Mouse (Mus musculus): ENCODE measurements around the gene Rnf157. TPM values are rescaled to one million over a fixed set of nuclear protein-coding genes. Genes with fewer than 3 reads are reported as not detected.

Gene Rnf157
- polyA plus RNA-seq, 1 experiment from 2014 or later = 36.8 TPM

DNA sequence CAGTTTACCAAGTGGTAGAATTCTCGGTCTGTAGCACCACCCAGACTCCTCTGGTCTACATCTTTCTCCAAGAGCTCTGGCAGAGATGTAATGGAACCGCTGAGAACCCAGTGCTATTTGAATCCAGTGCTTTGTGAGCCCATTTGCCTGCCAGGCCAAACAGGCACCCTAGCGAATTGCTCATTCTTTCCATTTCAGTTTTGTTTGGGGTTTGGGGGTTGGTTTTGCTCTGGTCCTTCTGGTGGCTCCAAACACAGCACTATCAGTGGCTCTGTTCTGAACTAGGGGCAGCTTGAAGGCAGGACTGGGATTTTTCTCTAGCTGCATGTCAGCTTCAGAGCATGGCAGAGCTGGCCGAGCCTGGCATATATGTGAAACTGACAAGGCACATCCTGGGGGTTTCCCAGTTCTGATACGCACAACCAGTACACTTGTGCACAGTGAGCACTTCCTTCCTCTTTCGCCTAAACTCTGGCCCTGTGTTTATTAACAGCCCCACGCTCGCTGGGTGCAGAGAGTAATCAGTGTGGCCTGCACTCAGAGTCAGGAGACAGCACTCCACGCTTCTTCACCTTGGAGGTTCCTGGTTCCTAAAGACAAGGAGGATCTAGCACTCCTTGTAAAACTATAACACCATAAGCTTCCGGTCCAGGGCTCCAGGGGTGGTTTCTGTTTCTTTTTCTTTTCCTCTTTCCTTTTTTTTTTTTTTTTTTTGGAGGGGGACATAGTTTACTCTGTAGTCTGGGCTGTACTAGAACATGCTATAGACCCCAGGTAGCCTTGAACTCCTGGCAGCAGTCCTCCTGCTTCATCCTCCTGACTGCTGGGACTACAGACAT, 11.2 kb upstream of the Rnf157 start:
- H3K4me1 ChIP-seq = no peaks in the 10 kb centered on the region
- no peak overlapping the region for H3K4me2 ChIP-seq
- ATAC-seq (ENCODE audit: low FRiP score) = no peak
- H3K27me3 ChIP-seq = no peaks in the 10 kb centered on the region
- WGBS = 84% methylated on average over 10 of the region's 10 CpGs
- H3K9ac ChIP-seq = no peak overlapping the region
- no peaks in the 10 kb centered on the region for H3K9me3 ChIP-seq
- H3K4me3 ChIP-seq (replicated peaks) = no peak overlapping the region
- H3K27ac ChIP-seq = no peak overlapping the region
- no peaks in the 10 kb centered on the region for H3K36me3 ChIP-seq (replicated peaks)

DNA sequence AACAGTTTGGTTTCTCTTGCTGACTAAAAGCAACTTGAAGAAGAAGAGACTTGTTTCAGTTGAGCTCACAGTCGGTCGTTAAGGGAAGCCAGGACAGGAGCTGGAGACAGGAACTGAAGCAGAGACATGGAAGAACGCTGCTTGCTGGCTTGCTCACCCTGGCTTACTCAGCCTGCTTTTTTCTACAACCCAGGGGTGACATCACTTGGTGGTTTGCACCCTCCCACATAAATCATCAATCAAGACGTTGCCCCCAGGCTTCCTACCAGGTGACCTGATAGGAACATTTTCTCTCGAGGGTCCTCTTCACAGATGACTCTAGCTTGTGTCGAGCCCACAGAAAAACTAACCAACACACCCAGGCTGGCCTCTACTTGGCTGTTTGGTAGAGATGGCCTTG, 10.4 kb upstream of the Rnf157 start:
- Histone ChIP-seq H3K4me1 (peaks cover 7% of the 10 kb centered on the region; the same call in 1 of the 2 replicates), H3K36me3 (replicated peaks) (no peaks in the 10 kb centered on the region), H3K9ac (no peak overlapping the region), H3K4me3 (replicated peaks) (no peak overlapping the region), H3K27ac (no peak overlapping the region), H3K27me3 (peaks cover 1% of the 10 kb centered on the region; the same call in 1 of the 2 replicates), H3K9me3 (no peaks in the 10 kb centered on the region), H3K4me2 (no peak overlapping the region)
- ATAC-seq (ENCODE audit: low FRiP score) = no peak
- 86% methylated on average over 6 of the region's 6 CpGs for WGBS

DNA sequence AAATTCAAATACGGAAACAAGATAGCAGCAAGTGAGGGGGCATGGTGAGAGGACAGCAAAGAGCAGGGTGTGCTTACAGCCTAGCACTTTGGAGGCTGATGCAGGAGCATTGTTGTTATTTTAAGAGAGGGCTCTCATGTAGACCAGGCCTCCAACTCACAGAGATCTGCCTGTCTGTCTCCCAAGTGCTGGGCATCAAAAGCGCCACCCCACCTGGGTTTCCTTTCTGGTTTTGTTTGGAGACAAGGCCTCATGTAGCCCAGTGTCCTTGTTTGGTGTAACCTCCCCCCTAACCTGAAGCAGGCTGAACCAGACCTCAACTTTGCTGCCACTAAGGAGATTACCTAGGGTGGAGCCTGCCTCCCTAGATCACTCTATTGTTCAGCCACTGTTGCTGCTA, 9.7 kb upstream of the Rnf157 start:
- Histone ChIP-seq H3K4me3 (replicated peaks) (no peak overlapping the region), H3K9me3 (no peaks in the 10 kb centered on the region), H3K27me3 (peaks cover 4% of the 10 kb centered on the region; the same call in 1 of the 2 replicates), H3K27ac (no peak overlapping the region), H3K4me1 (peaks cover 8% of the 10 kb centered on the region; the same call in 1 of the 2 replicates), H3K4me2 (no peak overlapping the region), H3K9ac (no peak overlapping the region), H3K36me3 (replicated peaks) (no peaks in the 10 kb centered on the region)
- 67% methylated on average over 2 of the region's 2 CpGs for WGBS
- ATAC-seq (ENCODE audit: low FRiP score) = no peak

DNA sequence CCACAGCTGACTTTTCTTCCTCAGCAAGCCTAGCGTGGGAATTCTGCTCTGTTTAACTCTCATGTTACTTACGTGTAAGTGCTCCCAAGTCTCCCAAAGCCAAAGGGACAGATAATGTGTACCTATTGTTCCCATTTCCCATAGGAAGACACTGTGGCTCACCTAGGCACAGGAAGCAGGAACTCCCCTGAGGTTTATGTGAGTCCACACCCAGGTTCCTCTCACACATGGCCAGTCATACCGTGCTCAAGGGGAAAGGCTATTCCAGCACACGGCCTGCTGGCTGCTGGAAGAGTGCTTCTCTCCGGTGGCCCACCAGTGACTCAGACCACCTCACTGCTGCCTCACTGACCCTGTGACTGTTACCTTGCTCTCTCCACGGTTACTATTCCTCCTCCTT, 8.3 kb upstream of the Rnf157 start:
- ATAC-seq (ENCODE audit: low FRiP score) = no peak
- no peaks in the 10 kb centered on the region for H3K9me3 ChIP-seq
- 81% methylated on average over 6 of the region's 6 CpGs for WGBS

DNA sequence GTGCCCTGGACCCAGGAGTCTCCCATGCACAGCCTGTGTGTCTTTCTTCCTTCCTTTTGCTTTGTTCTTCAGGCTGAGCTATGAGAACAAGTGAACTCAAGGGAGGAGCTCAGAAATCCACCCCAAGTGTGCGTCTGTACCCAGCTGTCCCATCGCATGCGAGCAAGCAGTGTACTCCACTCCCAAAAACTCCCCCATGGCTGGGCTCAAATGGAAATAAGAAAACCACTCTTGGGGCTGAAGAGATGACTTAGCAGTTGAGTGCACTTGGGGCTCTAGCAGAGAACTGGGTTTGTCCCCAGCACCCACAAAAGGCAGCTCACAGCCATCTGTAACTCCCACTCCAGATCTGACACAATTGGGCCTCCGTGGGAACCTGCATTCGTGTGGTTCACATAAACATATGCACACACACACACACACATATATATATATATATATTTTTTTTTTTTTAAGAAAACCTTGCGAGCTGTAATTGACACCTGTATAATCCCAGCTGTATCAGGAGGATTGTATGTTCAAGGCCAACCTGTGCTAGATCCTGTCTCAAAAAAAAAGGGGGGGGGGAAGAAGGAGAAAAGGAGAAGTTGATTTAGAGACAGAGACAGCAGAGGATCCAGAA, 6.1 kb upstream of the Rnf157 start:
- Histone ChIP-seq H3K4me3 (replicated peaks) (no peak overlapping the region), H3K9ac (no peak overlapping the region), H3K4me2 (no peak overlapping the region), H3K27ac (0 out of 2 replicates have a peak overlapping the region, but pooled peaks have one; percentile 42), H3K27me3 (peaks cover 14% of the 10 kb centered on the region), H3K4me1 (peaks cover 8% of the 10 kb centered on the region; the same call in 1 of the 2 replicates), H3K9me3 (no peaks in the 10 kb centered on the region), H3K36me3 (replicated peaks) (no peaks in the 10 kb centered on the region)
- 87% methylated on average over 6 of the region's 6 CpGs for WGBS
- no peak for ATAC-seq (ENCODE audit: low FRiP score)

More for the DNA sequence above, 8.3 kb upstream of the Rnf157 start:
- Histone ChIP-seq H3K4me2 (no peak overlapping the region), H3K36me3 (replicated peaks) (no peaks in the 10 kb centered on the region), H3K4me3 (replicated peaks) (no peak overlapping the region), H3K4me1 (peaks cover 8% of the 10 kb centered on the region; the same call in 1 of the 2 replicates), H3K9ac (no peak overlapping the region), H3K27me3 (peaks cover 4% of the 10 kb centered on the region; the same call in 1 of the 2 replicates), H3K27ac (no peak overlapping the region)

DNA sequence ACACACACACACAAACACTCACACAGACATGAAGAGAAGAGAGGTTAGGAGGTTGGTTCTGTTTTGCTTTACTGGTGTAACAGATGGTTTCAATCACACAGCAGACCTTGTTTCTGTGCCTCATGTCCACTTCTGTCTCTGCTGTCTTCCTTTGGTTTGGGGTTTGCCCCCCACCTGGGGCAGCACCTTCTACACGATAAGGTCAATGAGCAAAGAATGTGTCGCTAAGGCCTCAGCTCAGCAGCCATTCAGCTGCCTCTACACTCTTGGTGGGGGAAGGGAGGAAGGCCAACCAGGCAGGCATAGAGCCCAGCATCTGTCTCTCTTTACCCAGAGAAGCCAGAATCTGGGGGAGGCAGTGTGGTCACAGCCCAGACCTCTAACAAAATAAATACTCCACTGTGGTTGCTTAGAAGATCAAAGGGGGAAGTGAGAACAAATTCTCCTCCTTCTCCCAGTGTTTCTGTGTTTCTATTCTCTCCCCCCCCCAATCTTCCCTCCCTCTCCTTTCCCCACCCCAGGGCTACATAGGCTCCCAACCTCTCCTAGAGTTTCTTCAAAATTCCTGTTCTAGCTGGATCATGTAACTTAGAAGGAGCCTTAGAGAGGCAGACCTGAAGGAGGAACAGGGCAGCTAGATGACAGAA, 5.5 kb upstream of the Rnf157 start:
- no peak overlapping the region for H3K4me2 ChIP-seq
- H3K27ac ChIP-seq = 0 out of 2 replicates have a peak overlapping the region, but pooled peaks have one; percentile 42
- H3K9ac ChIP-seq = no peak overlapping the region
- H3K4me1 ChIP-seq = peaks cover 12% of the 10 kb centered on the region
- ATAC-seq (ENCODE audit: low FRiP score) = no peak
- H3K36me3 ChIP-seq (replicated peaks) = no peaks in the 10 kb centered on the region
- peaks cover 17% of the 10 kb centered on the region for H3K27me3 ChIP-seq
- 21% methylated on average over 2 of the region's 2 CpGs for WGBS
- H3K9me3 ChIP-seq = no peaks in the 10 kb centered on the region
- no peak overlapping the region for H3K4me3 ChIP-seq (replicated peaks)

DNA sequence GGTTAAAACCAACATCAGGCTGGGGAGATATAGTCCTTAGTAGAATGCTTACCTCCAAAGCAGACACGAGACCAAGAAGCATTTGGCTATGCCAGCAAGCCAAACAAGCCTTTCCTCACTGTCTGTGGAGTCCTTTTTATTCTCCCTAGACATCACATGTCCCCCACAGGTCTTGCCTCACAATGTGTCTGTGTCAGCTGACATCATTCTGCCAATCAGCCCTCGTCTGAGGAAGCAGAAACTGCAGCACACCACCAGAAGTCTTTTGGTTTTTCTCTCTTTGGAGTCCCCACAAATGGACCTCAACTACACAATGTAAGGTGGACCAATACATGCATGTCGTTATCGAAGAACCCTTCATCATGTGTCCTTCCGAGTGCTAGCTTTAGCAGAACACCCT, 4.2 kb upstream of the Rnf157 start:
- H3K4me1 ChIP-seq = peaks cover 17% of the 10 kb centered on the region
- peaks cover 17% of the 10 kb centered on the region for H3K27me3 ChIP-seq
- H3K4me3 ChIP-seq (replicated peaks) = no peak overlapping the region
- no peak for ATAC-seq (ENCODE audit: low FRiP score)
- H3K27ac ChIP-seq = no peak overlapping the region
- H3K4me2 ChIP-seq = no peak overlapping the region
- H3K36me3 ChIP-seq (replicated peaks) = no peaks in the 10 kb centered on the region
- no peaks in the 10 kb centered on the region for H3K9me3 ChIP-seq
- H3K9ac ChIP-seq = no peak overlapping the region
- 80% methylated on average over 5 of the region's 5 CpGs for WGBS

DNA sequence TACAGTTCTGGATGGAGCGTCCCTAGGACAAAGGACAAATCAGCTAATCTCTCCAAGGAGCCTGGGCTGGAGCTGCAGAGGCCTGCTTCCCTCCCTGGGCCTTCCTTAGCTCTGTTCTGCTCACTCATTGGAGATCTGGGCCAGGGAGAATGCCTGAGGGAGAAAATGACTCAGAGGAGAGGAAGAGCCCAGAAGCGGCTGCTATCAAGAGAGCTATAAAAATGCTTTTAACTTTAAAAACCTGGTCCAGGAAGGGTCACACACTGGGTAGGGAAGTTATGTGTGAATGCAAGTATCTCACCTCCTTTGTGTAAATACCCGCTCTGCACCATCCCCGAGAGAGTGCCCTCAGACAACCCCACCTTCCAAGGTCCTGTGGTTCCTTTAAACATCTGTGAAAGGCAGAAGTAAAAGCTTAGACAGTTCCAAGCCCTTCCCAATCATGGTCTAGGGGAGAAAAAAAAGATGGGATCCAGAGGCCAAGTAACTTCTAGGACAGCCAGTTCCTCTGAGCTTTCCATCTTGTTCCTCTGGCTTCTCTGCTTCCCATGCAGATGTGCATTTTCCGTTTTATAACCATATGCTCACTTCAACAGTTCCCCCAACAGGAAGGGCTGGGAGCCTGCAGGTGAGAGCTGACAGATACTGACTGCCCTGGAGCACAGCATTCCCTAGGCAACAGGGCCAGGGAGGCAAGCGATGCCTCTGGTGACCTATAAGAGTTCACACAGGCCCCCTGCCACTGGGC, 3.5 kb upstream of the Rnf157 start:
- Histone ChIP-seq H3K9me3 (no peaks in the 10 kb centered on the region), H3K27me3 (peaks cover 17% of the 10 kb centered on the region), H3K27ac (no peak overlapping the region), H3K4me1 (peaks cover 24% of the 10 kb centered on the region), H3K4me3 (replicated peaks) (no peak overlapping the region), H3K4me2 (no peak overlapping the region), H3K36me3 (replicated peaks) (no peaks in the 10 kb centered on the region), H3K9ac (no peak overlapping the region; the same call in 1 of the 2 replicates)
- ATAC-seq (ENCODE audit: low FRiP score) = no peak
- 70% methylated on average over 6 of the region's 6 CpGs for WGBS

DNA sequence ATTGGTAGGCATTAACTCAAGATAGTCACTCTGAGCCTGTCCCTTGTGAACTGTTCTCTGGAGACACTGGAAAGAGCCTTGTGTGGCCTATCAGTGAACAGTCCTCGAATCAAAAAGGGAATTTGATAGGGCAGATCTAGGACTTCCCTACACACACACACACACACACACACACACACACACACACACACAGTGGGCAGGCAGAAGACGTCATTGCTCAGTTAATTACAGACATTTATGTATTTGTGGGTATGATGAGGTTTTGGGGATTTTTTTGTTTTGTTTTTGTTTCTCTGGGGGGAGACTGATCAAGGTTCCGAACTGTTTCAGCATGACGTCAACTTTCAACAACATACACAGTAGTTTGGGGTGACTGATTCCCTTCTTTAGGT, 795 bp upstream of the Rnf157 start:
- 84% methylated on average over 4 of the region's 4 CpGs for WGBS
- Histone ChIP-seq H3K4me1 (peaks cover 31% of the 10 kb centered on the region), H3K27ac (peak overlapping the region; percentile 87; the same call in 1 of the 2 replicates), H3K4me3 (replicated peaks) (peak overlapping the region; percentile 83), H3K27me3 (peaks cover 17% of the 10 kb centered on the region), H3K4me2 (peak overlapping the region; percentile 98), H3K36me3 (replicated peaks) (no peaks in the 10 kb centered on the region), H3K9ac (peak overlapping the region; percentile 97; the same call in 1 of the 2 replicates), H3K9me3 (no peaks in the 10 kb centered on the region)
- no peak; the same call in none of the 2 replicates for ATAC-seq (ENCODE audit: low FRiP score)

DNA sequence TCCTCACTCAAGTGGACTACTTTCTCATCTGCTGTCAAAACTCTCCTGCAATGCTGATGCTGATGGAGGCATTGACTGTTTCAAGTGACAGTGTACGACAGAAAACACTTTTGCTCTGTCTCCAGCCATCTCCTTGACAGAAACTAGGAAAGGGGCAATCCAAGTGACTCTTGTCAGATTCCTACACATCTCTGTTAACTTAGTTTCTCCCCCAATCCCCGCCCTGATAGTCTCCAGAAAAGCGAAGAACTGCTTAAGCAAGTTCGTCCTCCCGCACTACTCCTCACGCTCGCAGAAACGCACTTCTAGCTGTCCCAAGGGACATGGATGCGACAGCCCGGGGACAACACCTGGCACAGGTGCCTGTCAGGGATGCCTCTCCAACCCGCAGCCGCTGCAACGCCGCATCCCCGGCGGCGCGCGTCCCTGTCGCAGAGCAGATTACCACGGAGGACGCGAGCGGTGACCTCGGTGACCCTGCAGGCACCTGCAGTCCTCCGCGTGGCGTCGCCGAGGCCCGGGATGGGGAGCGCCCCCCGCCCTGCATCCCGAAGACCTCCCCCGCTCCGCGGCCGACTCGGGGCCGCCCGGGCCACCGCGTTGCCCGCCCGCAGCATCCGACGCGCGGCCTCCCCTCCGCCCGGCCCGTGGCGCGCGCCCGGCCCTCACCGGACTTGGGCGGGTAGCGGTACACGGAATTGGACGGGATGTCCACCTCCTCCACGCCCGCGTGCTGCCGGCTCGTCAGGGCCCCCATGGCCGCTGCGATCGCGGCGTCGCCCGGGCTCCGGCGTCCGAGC, 604 bp downstream of the Rnf157 start:
- H3K4me1 ChIP-seq = peaks cover 26% of the 10 kb centered on the region
- no peaks in the 10 kb centered on the region for H3K9me3 ChIP-seq
- H3K27ac ChIP-seq = peak overlapping the region; percentile 87
- WGBS = under 1% methylated on average over 75 of the region's 76 CpGs
- H3K4me2 ChIP-seq = peak overlapping the region; percentile 98
- ATAC-seq (ENCODE audit: low FRiP score) = peak; percentile 22; the same call in 1 of the 2 replicates
- peaks cover 13% of the 10 kb centered on the region for H3K27me3 ChIP-seq
- H3K36me3 ChIP-seq (replicated peaks) = no peaks in the 10 kb centered on the region
- peak overlapping the region; percentile 97 for H3K9ac ChIP-seq
- H3K4me3 ChIP-seq (replicated peaks) = peak overlapping the region; percentile 83

DNA sequence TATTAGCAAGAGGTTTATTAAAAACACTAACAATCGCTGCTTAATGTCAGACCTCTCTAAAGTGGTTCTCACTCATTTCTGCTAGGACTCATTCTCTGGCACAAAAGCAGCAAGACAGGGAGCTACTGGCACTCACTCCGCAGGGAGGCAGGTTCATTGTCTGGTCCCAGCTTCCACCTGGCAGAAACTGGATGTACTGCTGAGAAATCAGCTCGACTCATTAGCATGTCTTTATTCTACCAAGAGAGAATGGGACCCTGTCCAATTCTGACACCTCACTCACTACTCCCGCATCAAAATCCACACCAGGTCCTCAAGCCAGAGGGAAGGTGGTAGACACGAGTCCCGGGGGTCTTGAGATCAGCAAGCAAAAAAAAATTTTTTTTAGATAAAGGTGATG, 1.2 kb downstream of the Rnf157 start:
- H3K27me3 ChIP-seq = peaks cover 13% of the 10 kb centered on the region
- peak overlapping the region; percentile 97 for H3K9ac ChIP-seq
- H3K27ac ChIP-seq = peak overlapping the region; percentile 87; the same call in 1 of the 2 replicates
- ATAC-seq (ENCODE audit: low FRiP score) = no peak
- 4% methylated on average over 6 of the region's 6 CpGs for WGBS
- no peaks in the 10 kb centered on the region for H3K36me3 ChIP-seq (replicated peaks)
- peak overlapping the region; percentile 83 for H3K4me3 ChIP-seq (replicated peaks)
- peak overlapping the region; percentile 98 for H3K4me2 ChIP-seq
- H3K4me1 ChIP-seq = peaks cover 26% of the 10 kb centered on the region
- no peaks in the 10 kb centered on the region for H3K9me3 ChIP-seq

All from forebrain, embryonic 12.5 days (tissue).